Mouse (Mus musculus): ENCODE results near the gene Sowaha.

The Sowaha gene

GRCm38 (mm10) chr11:53469294-53469967, 10.6 kb downstream of the Sowaha start:
- no peak for DNase-seq

GRCm38 (mm10) chr11:53466231-53466971, 13.7 kb downstream of the Sowaha start:
- DNase-seq, result peak; percentile 90

GRCm38 (mm10) chr11:53463551-53464424, 16.3 kb downstream of the Sowaha start:
- DNase-seq, result peak; percentile 82

- DNase-seq, result no peak
These were observed 18.3 kb downstream of the Sowaha start for GRCm38 (mm10) chr11:53461727-53462126.

- no peak for DNase-seq
These were observed 19.9 kb downstream of the Sowaha start for GRCm38 (mm10) chr11:53460192-53460591.

GRCm38 (mm10) chr11:53458996-53459395, 21.1 kb downstream of the Sowaha start:
- no peak for DNase-seq

GRCm38 (mm10) chr11:53457372-53457954, 22.6 kb downstream of the Sowaha start:
- no peak for DNase-seq

GRCm38 (mm10) chr11:53456474-53457371, 23.4 kb downstream of the Sowaha start, which contains the start of the genes Gm10447 and Shroom1:
Gene Gm10447, minus strand, starts transcription at chr11:53457110.
Gene Shroom1, plus strand, starts transcription at chr11:53457205.
- DNase-seq, result no peak

GRCm38 (mm10) chr11:53453031-53453430, 27.0 kb downstream of the Sowaha start:
- no peak for DNase-seq

GRCm38 (mm10) chr11:53452396-53452795, 27.7 kb downstream of the Sowaha start:
- DNase-seq, result no peak

GRCm38 (mm10) chr11:53451361-53451760, 28.7 kb downstream of the Sowaha start:
- no peak for DNase-seq

- DNase-seq, result no peak
These were observed 29.9 kb downstream of the Sowaha start for GRCm38 (mm10) chr11:53450070-53450705.

GRCm38 (mm10) chr11:53448529-53448928, 31.5 kb downstream of the Sowaha start:
- DNase-seq, result no peak

- DNase-seq, result no peak
These were observed 32.1 kb downstream of the Sowaha start for GRCm38 (mm10) chr11:53447996-53448395.

GRCm38 (mm10) chr11:53446183-53446582, 33.9 kb downstream of the Sowaha start:
- DNase-seq, result no peak

- no peak for DNase-seq
These were observed 34.5 kb downstream of the Sowaha start for GRCm38 (mm10) chr11:53445562-53445961.

- no peak for DNase-seq
These were observed 36.2 kb downstream of the Sowaha start for GRCm38 (mm10) chr11:53443861-53444260.

GRCm38 (mm10) chr11:53441921-53442320, 38.2 kb downstream of the Sowaha start:
- DNase-seq, result no peak

GRCm38 (mm10) chr11:53436338-53436737, 43.7 kb downstream of the Sowaha start:
- no peak for DNase-seq

- no peak for DNase-seq
These were observed 44.6 kb downstream of the Sowaha start for GRCm38 (mm10) chr11:53435504-53435903.

- no peak for DNase-seq
These were observed 47.0 kb downstream of the Sowaha start for GRCm38 (mm10) chr11:53433057-53433456.
